Mouse (Mus musculus) neural tube, embryonic 11.5 days (tissue): Measurements from ENCODE around the gene Kcnn1. TPM values are rescaled to one million over a fixed set of nuclear protein-coding genes. Genes with fewer than 3 reads are reported as not detected.

Experiments
- ATAC-seq: fragments of 200-750 bp; cut with Nextera tagmentation; 2 replicates; pipeline ENCODE4 v1.8.0; 2017; ENCODE audit warnings: moderate number of reproducible peaks, mild to moderate bottlenecking, moderate TSS enrichment, moderate library complexity; ENCODE audit not compliant: insufficient read depth, low FRiP score, low TSS enrichment
- DNase-seq: peaks from one replicate; pipeline ENCODE4 v3.0.0-alpha.2; 2015; ENCODE audit warnings: low spot score
- H3K27ac ChIP-seq: fragments of 300-500 bp; sonication (generic); 2 replicates; pipeline ENCODE4 v1.5.1; 2014; ENCODE audit warnings: low read depth, mild to moderate bottlenecking, low read length
- H3K27me3 ChIP-seq: fragments of 300-500 bp; sonication (generic); 2 replicates; pipeline ENCODE4 v1.6.1; 2014; ENCODE audit warnings: mild to moderate bottlenecking, low read length, mixed read lengths; ENCODE audit not compliant: control insufficient read depth, insufficient read depth
- H3K36me3 ChIP-seq: fragments of 300-500 bp; sonication (generic); 2 replicates; pipeline ENCODE4 v1.6.1; 2014; ENCODE audit warnings: mild to moderate bottlenecking, low read length, moderate library complexity, mixed read lengths; ENCODE audit not compliant: control insufficient read depth, insufficient read depth
- H3K4me1 ChIP-seq: fragments of 300-500 bp; sonication (generic); 2 replicates; pipeline ENCODE4 v1.6.1; 2014; ENCODE audit warnings: low read length, mixed read lengths; ENCODE audit not compliant: control insufficient read depth, insufficient read depth
- H3K4me2 ChIP-seq: fragments of 300-500 bp; sonication (generic); 2 replicates; pipeline ENCODE4 v1.6.1; 2014; ENCODE audit warnings: low read depth, mild to moderate bottlenecking, moderate library complexity
- H3K4me3 ChIP-seq: fragments of 300-500 bp; sonication (generic); 2 replicates; pipeline ENCODE4 v1.5.1; 2014; ENCODE audit warnings: low read depth, low read length
- H3K9ac ChIP-seq: fragments of 300-500 bp; sonication (generic); 2 replicates; pipeline ENCODE4 v1.6.1; 2014; ENCODE audit warnings: mild to moderate bottlenecking, low read length
- H3K9me3 ChIP-seq: fragments of 300-500 bp; sonication (generic); 2 replicates; pipeline ENCODE4 v1.6.1; 2016; ENCODE audit warnings: low read length; ENCODE audit not compliant: control insufficient read depth
- WGBS: fragments of 180-500 bp; shearing (Covaris S2); extraction: QIAGEN DNeasy Blood & Tissue Kit; methylation state at CpG from one replicate; pipeline ENCODE4 v1.1.7; 2014; 5-methylcytosine and 5-hydroxymethylcytosine counted together
- polyA plus RNA-seq: library from polyadenylated mRNA; unstranded; fragments of >200 nt; fragmentation: Nextera tagmentation; extraction: Ambion mirVana; gene quantifications from 2 replicates; pipeline ENCODE4 v1.2.1, GENCODE M21; 2014

Gene Kcnn1
- polyA plus RNA-seq, 1 experiment from 2014 or later: 14.1 TPM

GRCm38 (mm10) chr8:70834071-70834470, 29.0 kb downstream of the Kcnn1 start:
- WGBS: 99% methylated on average over 3 of the region's 3 CpGs
- H3K4me1 ChIP-seq: 0 out of 2 replicates have a peak, but pooled peaks cover 4% of the 10 kb centered on the region
- H3K27ac ChIP-seq: no peak overlapping the region
- H3K4me2 ChIP-seq: no peak overlapping the region
- H3K27me3 ChIP-seq: no peaks in the 10 kb centered on the region
- H3K9me3 ChIP-seq: no peaks in the 10 kb centered on the region
- ATAC-seq (no peak), DNase-seq (no peak)
- no peak overlapping the region for H3K4me3 ChIP-seq
- H3K36me3 ChIP-seq: peaks cover 4% of the 10 kb centered on the region; the same call in 1 of the 2 replicates
- H3K9ac ChIP-seq: no peak overlapping the region

- 51% methylated on average over 15 of the region's 15 CpGs for WGBS
- ATAC-seq: no peak
- 0 out of 2 replicates have a peak, but pooled peaks cover 2% of the 10 kb centered on the region for H3K4me1 ChIP-seq
- H3K27me3 ChIP-seq: no peaks in the 10 kb centered on the region
- no peak overlapping the region for H3K4me3 ChIP-seq
- H3K36me3 ChIP-seq: peaks cover 4% of the 10 kb centered on the region; the same call in 1 of the 2 replicates
- H3K27ac ChIP-seq: no peak overlapping the region
- DNase-seq: no peak
- no peaks in the 10 kb centered on the region for H3K9me3 ChIP-seq
- H3K9ac ChIP-seq: no peak overlapping the region
- H3K4me2 ChIP-seq: no peak overlapping the region
Observed at GRCm38 (mm10) chr8:70833520-70833919, 29.5 kb downstream of the Kcnn1 start.

GRCm38 (mm10) chr8:70833018-70833482, 30.0 kb downstream of the Kcnn1 start:
- Histone ChIP-seq H3K9me3 (no peaks in the 10 kb centered on the region), H3K4me2 (no peak overlapping the region), H3K36me3 (peaks cover 4% of the 10 kb centered on the region; the same call in 1 of the 2 replicates), H3K9ac (0 out of 2 replicates have a peak overlapping the region, but pooled peaks have one; percentile 1), H3K27ac (no peak overlapping the region), H3K27me3 (no peaks in the 10 kb centered on the region), H3K4me1 (no peaks in the 10 kb centered on the region), H3K4me3 (no peak overlapping the region)
- no peak; the same call in 1 of the 2 replicates for ATAC-seq
- WGBS: 52% methylated on average over 9 of the region's 9 CpGs
- DNase-seq: no peak

GRCm38 (mm10) chr8:70832371-70832770, 30.7 kb downstream of the Kcnn1 start:
- H3K4me3 ChIP-seq: no peak overlapping the region
- WGBS: 75% methylated on average over 11 of the region's 11 CpGs

GRCm38 (mm10) chr8:70831517-70831916, 31.5 kb downstream of the Kcnn1 start:
- no peak overlapping the region for H3K9ac ChIP-seq
- no peak overlapping the region for H3K4me3 ChIP-seq
- no peak for ATAC-seq
- DNase-seq: no peak
- no peak overlapping the region for H3K4me2 ChIP-seq
- 88% methylated on average over 8 of the region's 8 CpGs for WGBS
- peaks cover 4% of the 10 kb centered on the region; the same call in 1 of the 2 replicates for H3K36me3 ChIP-seq
- 0 out of 2 replicates have a peak, but pooled peaks cover 3% of the 10 kb centered on the region for H3K9me3 ChIP-seq
- H3K27me3 ChIP-seq: no peaks in the 10 kb centered on the region
- H3K27ac ChIP-seq: no peak overlapping the region
- no peaks in the 10 kb centered on the region for H3K4me1 ChIP-seq

More at GRCm38 (mm10) chr8:70832371-70832770, 30.7 kb downstream of the Kcnn1 start:
- DNase-seq: no peak
- Histone ChIP-seq H3K4me1 (no peaks in the 10 kb centered on the region), H3K9ac (no peak overlapping the region), H3K27ac (no peak overlapping the region), H3K27me3 (no peaks in the 10 kb centered on the region), H3K4me2 (no peak overlapping the region), H3K36me3 (peaks cover 4% of the 10 kb centered on the region; the same call in 1 of the 2 replicates), H3K9me3 (no peaks in the 10 kb centered on the region)
- ATAC-seq: no peak

GRCm38 (mm10) chr8:70827796-70828195, 35.3 kb downstream of the Kcnn1 start:
- H3K9ac ChIP-seq: no peak overlapping the region
- H3K9me3 ChIP-seq: 0 out of 2 replicates have a peak, but pooled peaks cover 3% of the 10 kb centered on the region
- no peaks in the 10 kb centered on the region for H3K27me3 ChIP-seq
- no peak for ATAC-seq
- no peak for DNase-seq
- no peaks in the 10 kb centered on the region for H3K36me3 ChIP-seq
- 94% methylated on average over 1 of the region's 1 CpGs for WGBS
- H3K4me3 ChIP-seq: no peak overlapping the region
- H3K4me1 ChIP-seq: no peaks in the 10 kb centered on the region
- H3K4me2 ChIP-seq: no peak overlapping the region
- H3K27ac ChIP-seq: no peak overlapping the region

- ATAC-seq (no peak), DNase-seq (no peak)
- Histone ChIP-seq H3K27me3 (no peaks in the 10 kb centered on the region), H3K36me3 (no peaks in the 10 kb centered on the region), H3K4me3 (no peak overlapping the region), H3K9me3 (0 out of 2 replicates have a peak, but pooled peaks cover 3% of the 10 kb centered on the region), H3K27ac (no peak overlapping the region), H3K4me2 (no peak overlapping the region), H3K9ac (no peak overlapping the region), H3K4me1 (no peaks in the 10 kb centered on the region)
- 95% methylated on average over 2 of the region's 2 CpGs for whole genome bisulfite sequencing
Observed at GRCm38 (mm10) chr8:70827010-70827409, 36.0 kb downstream of the Kcnn1 start.

GRCm38 (mm10) chr8:70825816-70826215, 37.2 kb downstream of the Kcnn1 start:
- DNase-seq (no peak), ATAC-seq (no peak)
- WGBS: 85% methylated on average over 8 of the region's 8 CpGs
- H3K9me3 ChIP-seq: 0 out of 2 replicates have a peak, but pooled peaks cover 3% of the 10 kb centered on the region
- H3K9ac ChIP-seq: no peak overlapping the region
- no peaks in the 10 kb centered on the region for H3K4me1 ChIP-seq
- H3K27me3 ChIP-seq: no peaks in the 10 kb centered on the region
- H3K36me3 ChIP-seq: no peaks in the 10 kb centered on the region
- H3K27ac ChIP-seq: no peak overlapping the region
- H3K4me2 ChIP-seq: no peak overlapping the region
- no peak overlapping the region for H3K4me3 ChIP-seq

GRCm38 (mm10) chr8:70823802-70824201, 39.3 kb downstream of the Kcnn1 start:
- DNase-seq: no peak
- no peak overlapping the region for H3K4me3 ChIP-seq
- no peaks in the 10 kb centered on the region for H3K4me1 ChIP-seq
- H3K4me2 ChIP-seq: no peak overlapping the region
- no peak overlapping the region for H3K9ac ChIP-seq
- H3K27me3 ChIP-seq: 0 out of 2 replicates have a peak, but pooled peaks cover 3% of the 10 kb centered on the region
- no peak for ATAC-seq
- no peaks in the 10 kb centered on the region for H3K36me3 ChIP-seq
- 0 out of 2 replicates have a peak, but pooled peaks cover 3% of the 10 kb centered on the region for H3K9me3 ChIP-seq
- WGBS: 90% methylated on average over 7 of the region's 7 CpGs
- H3K27ac ChIP-seq: no peak overlapping the region
